Mouse (Mus musculus): ENCODE measurements around the gene Krtap16-1.

Gene Krtap16-1

DNA sequence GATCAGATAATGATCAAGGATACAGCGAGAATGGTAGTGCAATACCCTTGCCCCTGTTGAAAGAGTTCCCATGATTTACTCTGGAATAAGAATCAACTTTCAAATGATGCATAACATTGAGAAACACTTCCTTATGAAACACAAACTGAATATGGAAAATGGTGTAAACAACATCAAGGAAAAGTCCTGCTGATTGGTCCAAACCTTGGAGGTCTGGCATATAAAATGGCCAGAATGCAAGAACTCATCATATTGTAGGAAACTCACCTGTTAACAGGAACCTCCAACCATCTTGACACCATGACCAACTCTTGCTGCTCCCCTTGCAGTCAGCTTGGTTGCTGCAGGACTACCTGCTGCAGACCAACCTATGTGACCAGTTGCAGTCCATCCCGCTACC, 38.2 kb downstream of the Krtap16-1 start, which contains the start of gene Krtap9-5:
Gene Krtap9-5 (plus strand): TSS at position 301 of the 400 bp plus-strand sequence.
- DNase-seq (ENCODE audit: low spot score): no peak

- no peak for DNase-seq (ENCODE audit: low spot score)
Measured at GRCm38 (mm10) chr11:99937751-99938264, 48.6 kb downstream of the Krtap16-1 start.

DNA sequence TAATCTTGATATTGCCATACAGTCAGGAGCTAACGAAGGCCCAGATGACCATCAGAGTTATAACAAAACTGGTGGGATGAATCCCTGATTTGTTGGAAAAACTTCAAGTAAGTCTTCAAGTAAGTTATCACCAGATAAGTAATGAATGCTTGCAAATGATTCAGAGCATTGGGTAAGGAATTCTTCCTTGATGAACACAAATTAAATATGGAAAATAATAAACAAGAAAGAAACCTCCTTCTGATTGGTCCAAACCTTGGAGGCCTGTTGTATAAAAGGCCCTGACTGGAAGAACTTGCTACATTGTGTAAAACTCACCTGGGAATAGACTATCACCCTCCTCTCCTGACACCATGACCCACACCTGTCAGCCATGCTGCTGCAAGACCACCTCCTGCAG, 50.4 kb downstream of the Krtap16-1 start, which contains the start of gene Krtap31-2:
Gene Krtap31-2 (plus strand): TSS at position 301 of the 400 bp plus-strand sequence.
- no peak for DNase-seq (ENCODE audit: low spot score)
